Mouse (Mus musculus) testis, adult 2 months (tissue): Measurements from ENCODE around the gene Grb2.

Experiments used
- CTCF ChIP-seq: fragments of 200-500 bp; IDR thresholded peaks from 2 replicates; pipeline ENCODE4 v1.5.1; 2012; ENCODE audit warnings: low read depth, mild to moderate bottlenecking, inconsistent platforms, low read length, moderate library complexity; ENCODE audit not compliant: control insufficient read depth, insufficient read depth, insufficient replicate concordance
- POLR2A ChIP-seq: fragments of 200-500 bp; IDR thresholded peaks from 2 replicates; pipeline ENCODE4 v1.6.1; 2012; ENCODE audit warnings: low read depth, mild to moderate bottlenecking, inconsistent platforms, low read length, moderate library complexity; ENCODE audit not compliant: control insufficient read depth

GRCm38 (mm10) chr11:115599722-115600121 lies 108.7 kb downstream of the Grb2 start:
- TF ChIP-seq CTCF (no peak), POLR2A (no peak)
